Comparison of ENCODE assay signal across 7 mouse cellular contexts in the genomic region with DNA sequence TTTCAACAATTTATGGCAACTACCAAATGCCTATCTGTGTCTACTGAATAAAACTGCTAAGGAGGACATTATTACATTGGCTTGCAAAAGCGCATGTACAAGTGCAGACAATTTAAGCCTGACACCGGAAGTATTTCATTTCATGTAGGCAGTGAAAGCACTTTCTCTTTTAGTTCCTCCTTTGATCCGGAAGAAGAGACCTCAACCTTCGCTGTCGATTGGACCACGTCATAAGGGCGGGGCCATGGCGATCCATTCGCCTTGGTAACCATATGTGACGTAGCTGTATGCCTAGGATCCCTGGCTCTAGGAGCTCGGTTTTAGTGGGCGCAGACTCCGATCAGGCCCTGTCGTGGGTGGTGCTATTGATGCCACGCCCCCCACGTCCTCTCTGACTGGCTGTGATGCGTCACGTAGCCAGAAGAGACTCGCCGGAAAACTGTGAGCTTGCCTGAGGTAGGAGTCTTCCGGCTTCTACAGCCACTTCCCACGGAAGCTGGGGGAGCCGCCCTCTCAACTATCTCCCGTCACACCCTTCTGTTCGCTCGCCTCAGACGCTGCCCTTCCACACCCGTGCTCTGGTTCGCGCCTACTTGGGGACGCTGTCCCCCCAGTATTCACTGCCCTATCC. TPM values are rescaled to one million over a fixed set of nuclear protein-coding genes. Genes with fewer than 3 reads are reported as not detected.
DNase-seq lines count a peak whose midpoint lies in the region; ATAC-seq lines count a peak whose summit lies in the region.

No protein-coding gene starts in this region.

- H3K9ac ChIP-seq in intestine, embryonic 14.5 days (ENCODE audit: low read length): peak overlapping the region; percentile 39

- H3K27ac ChIP-seq in intestine, embryonic 14.5 days (ENCODE audit: low read depth): peak overlapping the region; percentile 92

- intact Hi-C loops in left cerebral cortex, postnatal 14 days (cut with DNase I): loop anchor here (10.0 kb wide), 1 partner anchor 177 kb away; the partner anchor contains the start of genes Cept1 and Dram2

- peak; percentile 85 to 86 for DNase-seq in adrenal gland, adult 18-20 months (ENCODE audit: low spot score in 2 of 2)
- DNase-seq in embryo, embryonic 11 days: peak; percentile 95
- DNase-seq in gastrocnemius, postnatal 25 days: peak; percentile 96
- DNase-seq in intestine, embryonic 14.5 days (ENCODE audit: low spot score): peak; percentile 94
- peak; percentile 96 to 99 for DNase-seq in left cerebral cortex, postnatal 14 days (ENCODE audit: low spot score in 2 of 2)
- DNase-seq in mesoderm, embryonic 11.5 days (ENCODE audit: low read depth, low spot score): peak; percentile 96
- DNase-seq in right cerebral cortex, postnatal 36 days (ENCODE audit: low spot score in 2 of 2): peak; percentile 98 to 99

- ATAC-seq in intestine, embryonic 14.5 days (replicated peaks; ENCODE audit: low FRiP score, low TSS enrichment, low read depth): peak; percentile 99

- 2% methylated on average over 31 of the region's 31 CpGs for WGBS in intestine, embryonic 14.5 days

- H3K36me3 ChIP-seq in intestine, embryonic 14.5 days (ENCODE audit: control insufficient read depth, insufficient read depth, low read length): no peaks in the 10 kb centered on the region

- H3K4me3 ChIP-seq in intestine, embryonic 14.5 days (ENCODE audit: low read depth, low read length): peak overlapping the region; percentile 65

- H3K4me2 ChIP-seq in intestine, embryonic 14.5 days (ENCODE audit: low read length): peak overlapping the region; percentile 66

- H3K9me3 ChIP-seq in intestine, embryonic 14.5 days (ENCODE audit: control insufficient read depth, low read length): no peaks in the 10 kb centered on the region

- no peaks in the 10 kb centered on the region for H3K4me1 ChIP-seq in intestine, embryonic 14.5 days (replicated peaks; ENCODE audit: control insufficient read depth, insufficient read depth, low read length)

- 0 out of 2 replicates have a peak, but pooled peaks cover 3% of the 10 kb centered on the region for H3K27me3 ChIP-seq in intestine, embryonic 14.5 days (replicated peaks; ENCODE audit: control insufficient read depth, insufficient read depth, low read length)

RNA-seq across cellular contexts. Expression of gene Lrif1, which starts 36.7 kb away (rescaled TPM):
- total RNA-seq in adrenal gland, adult 18-20 months (2021): 10 to 100 TPM; 13.5 to 14.1 TPM
- total RNA-seq in gastrocnemius, postnatal 25 days (2021): 1 to 10 TPM; 6.4 to 7.8 TPM
- polyA plus RNA-seq in intestine, embryonic 14.5 days (2014; fragmentation: Nextera tagmentation; extraction: Ambion mirVana): 15.3 and 16.3 TPM in 2 replicates
- total RNA-seq in left cerebral cortex, postnatal 14 days (2021): 10 to 100 TPM; 17.6 to 18.4 TPM

Comparison
In these comparisons a context has a peak if more than half of its experiments do, and no peak if none do; other contexts are left out.
1. Peak in every context shown above with its lines: DNase-seq, ATAC-seq, H3K4me3 ChIP-seq and H3K27ac ChIP-seq.